Mouse (Mus musculus) natural killer cell, adult 2 months (primary cell): ENCODE data around the gene Slc25a38.

Experiments
- DNase-seq, 2 experiments: peaks; one replicate each; pipeline ENCODE4 v3.0.0; 2022; ENCODE audit warnings: low spot score in 2 of 2

Gene Slc25a38

GRCm38 (mm10) chr9:120110211-120111018 is at the start of gene Slc25a38:
Slc25a38 (plus strand) TSS chr9:120110374.
- peak; percentile 91 to 94 for DNase-seq

GRCm38 (mm10) chr9:120064317-120064716 is 45.9 kb upstream of the Slc25a38 start:
- no peak for DNase-seq

GRCm38 (mm10) chr9:120067609-120068008 is 42.6 kb upstream of the Slc25a38 start:
- DNase-seq, result no peak

- DNase-seq, result peak; percentile 9 to 35
Observed at GRCm38 (mm10) chr9:120068047-120068446, 42.1 kb upstream of the Slc25a38 start.

DNA sequence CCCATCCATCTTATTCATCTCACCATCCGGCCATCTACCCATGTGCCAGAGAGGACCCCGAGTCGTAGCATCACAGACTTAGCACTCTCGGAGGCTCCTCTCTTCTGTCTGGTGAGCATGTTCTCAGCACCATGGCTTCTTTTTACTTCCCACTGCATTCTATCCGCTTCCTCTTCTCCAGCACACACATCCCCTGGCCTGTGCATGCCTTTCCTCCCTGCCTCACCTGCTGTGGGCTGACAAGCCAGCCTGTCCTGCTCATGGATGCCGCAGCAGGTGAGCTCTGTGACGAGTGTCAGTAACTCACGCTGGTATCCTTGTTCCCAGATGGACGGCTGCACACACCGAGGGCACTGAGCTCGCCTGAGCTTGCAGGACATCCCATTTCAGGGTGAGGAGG is 40.4 kb upstream of the Slc25a38 start, which contains the start of gene Cx3cr1:
TSS of gene Cx3cr1 (minus strand) at position 101 of the 400 bp plus-strand sequence.
- no peak for DNase-seq

DNA sequence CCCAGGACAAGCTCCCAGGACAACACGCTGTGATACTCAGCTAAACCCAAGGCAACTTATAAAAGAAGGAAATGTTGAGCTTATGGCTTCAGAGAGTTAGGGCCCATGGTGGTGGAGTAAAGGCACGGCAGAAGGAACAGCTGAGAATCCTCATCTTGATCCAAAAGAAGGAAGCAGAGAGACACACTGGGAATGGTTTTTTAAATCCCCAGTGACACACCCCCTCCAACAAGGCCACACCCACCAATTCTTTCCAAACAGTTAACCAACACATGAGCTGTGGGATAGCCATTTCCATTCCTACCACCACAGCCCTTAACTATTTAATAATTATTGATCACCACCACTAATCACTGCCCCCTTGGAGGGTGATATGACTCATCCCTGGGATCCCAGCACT is 38.9 kb upstream of the Slc25a38 start:
- DNase-seq, result no peak

DNA sequence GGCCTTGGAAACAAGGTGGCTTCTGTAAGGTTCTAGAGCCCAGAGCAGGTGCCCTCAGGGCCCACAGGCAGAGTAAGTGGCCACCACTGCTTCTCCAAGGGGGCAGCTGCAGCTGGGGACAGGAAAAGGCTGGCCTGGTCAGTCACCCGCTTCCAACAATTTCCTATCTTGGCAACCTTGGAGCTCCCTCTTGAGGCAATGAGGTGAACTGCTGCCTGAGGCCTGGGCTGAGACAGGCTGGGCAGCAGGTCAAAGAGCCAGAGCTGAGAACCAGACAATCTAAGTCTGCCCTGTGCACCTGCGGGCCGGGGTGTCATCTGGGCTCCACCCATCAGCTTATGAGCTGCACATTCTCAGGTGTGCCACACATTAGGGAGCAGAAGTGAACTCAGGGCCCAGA is 37.0 kb upstream of the Slc25a38 start:
- DNase-seq, result peak; percentile 66 to 73

- no peak for DNase-seq
Observed at GRCm38 (mm10) chr9:120074516-120074915, 35.7 kb upstream of the Slc25a38 start.

DNA sequence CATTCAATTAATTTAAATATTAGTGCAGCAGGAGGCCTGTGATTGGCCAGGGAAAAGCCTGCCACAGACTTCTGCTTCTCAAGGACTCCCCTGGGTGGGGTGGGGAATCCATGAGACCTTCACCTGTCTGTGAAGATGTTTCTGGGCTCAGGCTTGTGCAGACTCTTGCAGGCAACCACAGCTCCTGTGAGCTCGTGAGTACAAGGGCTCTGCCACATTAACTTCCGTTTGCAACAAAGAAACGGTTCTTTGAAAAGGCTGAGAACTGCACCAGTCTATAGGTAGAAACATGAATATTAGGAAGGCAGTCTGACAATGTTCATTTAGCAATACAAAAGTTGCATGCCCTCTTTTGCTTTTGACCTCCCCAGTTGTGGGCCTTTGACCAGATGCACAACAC is 31.9 kb upstream of the Slc25a38 start:
- DNase-seq, result no peak

- no peak for DNase-seq
Observed at GRCm38 (mm10) chr9:120079901-120080300, 30.3 kb upstream of the Slc25a38 start.

DNA sequence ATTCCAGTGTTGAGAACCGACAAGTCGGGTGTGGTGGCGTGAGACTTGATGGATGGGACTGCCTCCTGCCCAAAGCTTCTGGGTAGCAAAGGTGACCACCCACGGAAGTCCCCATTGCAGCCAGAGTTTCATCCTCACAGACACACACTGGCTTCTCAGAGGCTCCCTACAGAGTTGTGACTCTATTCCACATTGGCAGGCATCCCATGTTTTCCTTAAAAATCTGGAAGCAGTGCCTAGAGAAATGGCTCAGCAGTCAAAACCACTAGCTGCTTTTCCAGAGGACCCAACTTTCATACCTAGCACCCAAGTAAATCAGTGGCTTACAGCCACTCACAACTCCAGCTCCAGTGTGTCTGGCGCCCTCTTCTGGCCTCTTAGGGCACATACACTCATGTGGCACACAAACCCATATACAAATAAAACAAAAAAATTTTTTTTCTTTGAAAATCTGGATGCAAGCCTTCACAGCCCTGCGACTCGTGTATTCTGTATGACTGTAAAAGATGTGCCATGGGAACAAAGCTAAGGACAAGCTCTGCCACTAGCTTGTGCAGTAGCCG is 29.5 kb upstream of the Slc25a38 start:
- DNase-seq, result no peak

DNA sequence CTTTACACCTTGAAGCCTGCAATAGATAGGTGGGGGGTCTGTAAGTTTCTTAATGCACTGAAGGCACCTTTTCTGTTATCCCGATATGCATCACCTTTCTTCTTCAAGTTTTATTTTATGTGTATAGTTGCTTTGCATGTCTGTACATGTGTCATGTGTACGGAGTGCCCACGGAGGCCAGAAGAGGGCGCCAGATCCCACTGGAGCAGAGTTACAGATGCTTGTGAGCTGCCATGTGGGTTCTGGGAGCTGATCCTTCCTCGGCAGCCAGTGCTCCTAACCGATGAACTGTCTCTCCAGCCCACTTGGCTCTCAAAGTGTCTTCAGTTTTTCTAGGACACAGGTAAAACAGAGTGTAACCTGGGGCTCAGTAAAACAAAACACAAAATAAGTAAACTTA is 28.9 kb upstream of the Slc25a38 start:
- no peak for DNase-seq

- no peak for DNase-seq
Observed at GRCm38 (mm10) chr9:120081967-120082366, 28.2 kb upstream of the Slc25a38 start.

- no peak for DNase-seq
Observed at GRCm38 (mm10) chr9:120082691-120083090, 27.5 kb upstream of the Slc25a38 start.

GRCm38 (mm10) chr9:120083158-120083894 is 26.8 kb upstream of the Slc25a38 start:
- no peak for DNase-seq

DNA sequence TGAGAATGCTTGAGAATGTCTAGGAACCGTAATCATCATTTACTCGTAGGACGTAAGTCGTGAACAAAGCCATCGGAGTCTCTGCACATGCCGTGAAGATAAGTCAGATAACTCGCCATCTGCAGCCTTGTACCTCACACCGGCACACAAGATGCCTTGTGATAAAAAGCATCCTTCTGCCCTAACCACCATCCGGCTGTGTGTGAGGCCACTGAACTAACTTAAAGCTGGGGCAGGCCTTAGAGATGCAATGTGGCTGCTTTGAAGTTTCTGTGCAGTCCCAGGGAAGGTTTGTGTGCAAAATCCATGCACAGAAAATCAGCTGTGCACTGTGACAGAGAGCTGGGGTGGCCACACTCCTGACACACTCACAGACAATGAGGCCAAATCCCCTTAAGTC is 25.8 kb upstream of the Slc25a38 start:
- no peak for DNase-seq

GRCm38 (mm10) chr9:120089125-120089524 is 21.0 kb upstream of the Slc25a38 start:
- DNase-seq, result no peak

DNA sequence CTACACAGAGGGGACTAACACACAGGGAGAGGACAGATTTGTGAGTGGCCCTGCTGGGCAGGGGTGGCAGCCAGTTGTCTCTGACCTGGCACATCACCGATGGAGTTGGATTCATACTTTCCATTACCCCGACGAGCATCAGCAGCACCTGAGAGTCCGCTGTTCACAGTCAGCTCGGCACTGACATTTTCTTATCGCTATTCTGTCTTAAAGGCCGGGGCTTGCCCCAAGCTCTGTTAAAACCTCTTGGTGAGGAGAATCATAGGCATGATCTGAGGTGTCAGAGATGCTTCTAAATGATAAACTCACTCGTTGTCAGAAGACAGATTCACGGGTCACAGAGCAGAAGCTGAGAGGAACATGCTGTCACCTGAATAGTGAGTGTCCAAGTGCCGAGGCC is 19.1 kb upstream of the Slc25a38 start:
- no peak for DNase-seq

DNA sequence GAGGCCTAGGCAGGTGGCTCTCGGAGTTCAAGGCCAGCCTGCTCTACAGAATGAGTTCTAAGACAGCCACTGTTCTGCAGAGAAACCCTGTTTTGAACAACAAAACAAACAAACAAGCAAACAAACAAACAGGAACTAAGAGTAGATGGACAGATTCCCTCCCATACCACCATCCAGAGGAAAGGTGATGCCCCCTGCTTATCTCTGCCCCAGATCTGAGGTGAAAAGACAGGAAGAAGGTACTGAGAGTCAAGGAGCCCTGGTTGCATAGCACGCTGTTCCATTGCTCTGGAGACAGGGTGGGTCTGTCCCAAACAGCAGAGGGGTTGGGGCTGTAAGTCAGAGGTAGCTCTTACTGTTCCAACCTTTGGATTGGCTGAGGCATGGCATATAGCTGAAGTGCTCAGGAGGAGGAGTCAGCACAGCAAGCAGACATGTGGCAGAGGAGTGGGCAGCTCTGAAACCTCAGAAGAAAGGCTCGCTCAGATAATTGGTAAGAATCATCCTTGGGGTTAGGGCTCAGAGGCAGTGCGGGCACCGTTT is 18.4 kb upstream of the Slc25a38 start, which contains the start of gene Ccr8:
TSS of gene Ccr8 (plus strand) at position 419 of the 543 bp plus-strand sequence.
- no peak for DNase-seq

DNA sequence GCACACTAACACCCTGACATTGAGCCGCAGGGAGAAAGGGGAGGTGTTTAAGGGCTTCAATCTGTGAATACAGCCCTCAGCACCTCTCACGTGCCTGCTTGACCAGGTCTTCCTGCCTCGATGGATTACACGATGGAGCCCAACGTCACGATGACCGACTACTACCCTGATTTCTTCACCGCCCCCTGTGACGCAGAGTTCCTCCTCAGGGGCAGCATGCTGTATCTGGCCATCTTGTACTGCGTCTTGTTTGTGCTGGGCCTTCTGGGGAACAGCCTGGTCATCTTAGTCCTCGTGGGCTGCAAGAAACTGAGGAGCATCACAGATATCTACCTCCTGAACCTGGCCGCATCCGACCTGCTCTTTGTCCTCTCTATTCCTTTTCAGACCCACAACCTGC is 16.5 kb upstream of the Slc25a38 start:
- no peak for DNase-seq

GRCm38 (mm10) chr9:120095886-120096285 is 14.3 kb upstream of the Slc25a38 start:
- no peak for DNase-seq

DNA sequence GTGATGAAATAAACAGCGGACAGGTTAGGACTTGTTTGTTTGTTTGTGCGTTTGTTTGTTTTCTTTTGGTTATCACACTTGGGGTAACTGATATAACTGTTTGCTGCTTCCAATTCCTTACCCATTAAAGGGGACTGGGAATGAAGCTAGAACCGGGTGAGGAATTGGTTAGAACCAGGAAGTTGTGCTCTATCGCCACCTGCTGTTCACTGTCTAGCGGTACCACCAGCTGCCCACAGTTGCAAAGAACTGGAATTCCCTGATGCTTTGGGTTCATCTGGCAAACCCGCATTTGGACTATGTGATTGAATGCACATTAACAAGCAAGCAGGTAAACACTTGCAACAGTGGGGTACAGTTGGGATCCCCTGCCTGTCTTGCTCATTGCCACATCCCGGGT is 11.5 kb upstream of the Slc25a38 start:
- peak; percentile 27 to 54 for DNase-seq
